In genomic region chr9:95559059-95559935, GRCm38 (mm10) we compare ENCODE assay signal across 8 mouse cellular contexts. TPM values are rescaled to one million over a fixed set of nuclear protein-coding genes. Genes with fewer than 3 reads are reported as not detected.
DNase-seq lines count a peak whose midpoint lies in the region; ATAC-seq and TF ChIP-seq lines count a peak whose summit lies in the region.

Gene Paqr9 (plus strand): TSS chr9:95559657.

- no peaks in the 10 kb centered on the region for H3K36me3 ChIP-seq in forebrain, postnatal 0 days (ENCODE audit: insufficient read depth)
- no peaks in the 10 kb centered on the region for H3K36me3 ChIP-seq in hindbrain, embryonic 15.5 days
- H3K36me3 ChIP-seq in midbrain, embryonic 13.5 days = no peaks in the 10 kb centered on the region
- no peaks in the 10 kb centered on the region for H3K36me3 ChIP-seq in stomach, embryonic 15.5 days

- H3K9me3 ChIP-seq in forebrain, postnatal 0 days (ENCODE audit: low read length) = no peaks in the 10 kb centered on the region
- H3K9me3 ChIP-seq in hindbrain, embryonic 15.5 days = no peaks in the 10 kb centered on the region
- H3K9me3 ChIP-seq in midbrain, embryonic 13.5 days = no peaks in the 10 kb centered on the region
- no peaks in the 10 kb centered on the region for H3K9me3 ChIP-seq in stomach, embryonic 15.5 days

- DNase-seq in gastrocnemius, postnatal 10 days = peak; percentile 35
- DNase-seq in gastrocnemius, postnatal 36 days = no peak
- peak; percentile 70 for DNase-seq in cerebellum, adult 8-10 months
- DNase-seq in forebrain, postnatal 0 days = peak; percentile 65
- DNase-seq in left cerebral cortex, adult 8-10 months (ENCODE audit: low spot score in 2 of 2) = peak in 1 of 2 experiments; percentile 62

- H3K4me2 ChIP-seq in forebrain, postnatal 0 days (ENCODE audit: low read depth) = peak within 1 kb of the TSS; percentile 91
- H3K4me2 ChIP-seq in hindbrain, embryonic 15.5 days = peak within 1 kb of the TSS; percentile 92
- H3K4me2 ChIP-seq in midbrain, embryonic 13.5 days (replicated peaks) = peak within 1 kb of the TSS; percentile 89
- peak within 1 kb of the TSS; percentile 98 for H3K4me2 ChIP-seq in stomach, embryonic 15.5 days

- peak within 1 kb of the TSS; percentile 71 for H3K9ac ChIP-seq in forebrain, postnatal 0 days
- peak within 1 kb of the TSS; percentile 71 for H3K9ac ChIP-seq in hindbrain, embryonic 15.5 days
- H3K9ac ChIP-seq in midbrain, embryonic 13.5 days (replicated peaks) = peak within 1 kb of the TSS; percentile 74
- H3K9ac ChIP-seq in stomach, embryonic 15.5 days = no peak within 1 kb of the TSS

- WGBS in forebrain, postnatal 0 days = 0% methylated on average over 48 of the region's 118 CpGs
- under 1% methylated on average over 74 of the region's 118 CpGs for WGBS in hindbrain, embryonic 15.5 days
- WGBS in midbrain, embryonic 13.5 days = under 1% methylated on average over 41 of the region's 118 CpGs
- 1% methylated on average over 56 of the region's 118 CpGs for WGBS in stomach, embryonic 15.5 days

- H3K4me1 ChIP-seq in forebrain, postnatal 0 days (ENCODE audit: insufficient read depth) = peaks cover 20% of the 10 kb centered on the region; the same call in 1 of the 2 replicates
- H3K4me1 ChIP-seq in hindbrain, embryonic 15.5 days (replicated peaks) = peaks cover 21% of the 10 kb centered on the region
- H3K4me1 ChIP-seq in midbrain, embryonic 13.5 days (replicated peaks) = peaks cover 26% of the 10 kb centered on the region
- peaks cover 12% of the 10 kb centered on the region for H3K4me1 ChIP-seq in stomach, embryonic 15.5 days

- peak; percentile 69 for ATAC-seq in forebrain, postnatal 0 days
- peak; percentile 72 for ATAC-seq in hindbrain, embryonic 15.5 days (ENCODE audit: low FRiP score, low read depth)
- ATAC-seq in midbrain, embryonic 13.5 days = peak; percentile 72
- ATAC-seq in stomach, embryonic 15.5 days (ENCODE audit: insufficient read depth, low FRiP score, low read depth) = peak; percentile 66; the same call in 1 of the 2 replicates

- intact Hi-C loops in gastrocnemius, postnatal 36 days (cut with DNase I) = no loop called here

- peaks cover 8% of the 10 kb centered on the region; the same call in 1 of the 2 replicates for H3K27me3 ChIP-seq in forebrain, postnatal 0 days (ENCODE audit: insufficient read depth, low read length)
- peaks cover 7% of the 10 kb centered on the region for H3K27me3 ChIP-seq in hindbrain, embryonic 15.5 days
- peaks cover 65% of the 10 kb centered on the region for H3K27me3 ChIP-seq in midbrain, embryonic 13.5 days
- H3K27me3 ChIP-seq in stomach, embryonic 15.5 days (replicated peaks) = peaks cover 64% of the 10 kb centered on the region

- H3K27ac ChIP-seq in forebrain, postnatal 0 days (ENCODE audit: low read depth, low read length) = peak within 1 kb of the TSS; percentile 80
- H3K27ac ChIP-seq in hindbrain, embryonic 15.5 days (replicated peaks) = peak within 1 kb of the TSS; percentile 85
- peak within 1 kb of the TSS; percentile 74 for H3K27ac ChIP-seq in midbrain, embryonic 13.5 days
- no peak within 1 kb of the TSS for H3K27ac ChIP-seq in stomach, embryonic 15.5 days

- no peak for TF ChIP-seq CTCF in forebrain, postnatal 0 days (IDR thresholded peaks at IDR 0.05; ENCODE audit: low read depth)

- H3K4me3 ChIP-seq in forebrain, postnatal 0 days (ENCODE audit: low read depth, low read length) = peak within 1 kb of the TSS; percentile 73
- peak within 1 kb of the TSS; percentile 75 for H3K4me3 ChIP-seq in hindbrain, embryonic 15.5 days
- H3K4me3 ChIP-seq in midbrain, embryonic 13.5 days (replicated peaks) = peak within 1 kb of the TSS; percentile 69
- H3K4me3 ChIP-seq in stomach, embryonic 15.5 days (replicated peaks) = peak within 1 kb of the TSS; percentile 57

RNA-seq across cellular contexts. Expression of gene Paqr9, which starts in this region (rescaled TPM):
- total RNA-seq in gastrocnemius, postnatal 10 days (2021) = 1 to 10 TPM; 4.4 to 4.5 TPM
- 1 to 10 TPM; 3.6 to 4.1 TPM for total RNA-seq in gastrocnemius, postnatal 36 days (2021)
- total RNA-seq in forebrain, postnatal 0 days (2014; rRNA removed) = 20.8 and 26.0 TPM in 2 replicates
- polyA plus RNA-seq in forebrain, postnatal 0 days (2015; fragmentation: Nextera tagmentation; extraction: Ambion mirVana) = 3.5 and 6.3 TPM in 2 replicates
- polyA plus RNA-seq in hindbrain, embryonic 15.5 days (2015; fragmentation: Nextera tagmentation; extraction: Ambion mirVana) = 6.4 and 6.8 TPM in 2 replicates
- 10 to 100 TPM; 28.2 to 32.0 (median 29.1) TPM for total RNA-seq in left cerebral cortex, adult 8-10 months (2022)
- 1.8 and 1.9 TPM in 2 replicates for polyA plus RNA-seq in midbrain, embryonic 13.5 days (2015; fragmentation: Nextera tagmentation; extraction: Ambion mirVana)
- 0.61 and 1.3 TPM in 2 replicates for polyA plus RNA-seq in stomach, embryonic 15.5 days (2015; fragmentation: Nextera tagmentation; extraction: Ambion mirVana)

Comparison
In these comparisons a context has a peak if more than half of its experiments do, and no peak if none do; other contexts are left out.
1. DNase-seq: peak in gastrocnemius, postnatal 10 days (single experiment), cerebellum, adult 8-10 months (single experiment) and forebrain, postnatal 0 days (single experiment); none in gastrocnemius, postnatal 36 days (0 of 2).
2. Peak in every context shown above with its lines, with median percentiles within 50 percentile points of each other: ATAC-seq, H3K4me2 ChIP-seq and H3K4me3 ChIP-seq.